Mouse (Mus musculus) small intestine, adult 2 months (tissue): ENCODE results near the gene Elmo1.

Experiments
- CTCF ChIP-seq: fragments of 200-500 bp; IDR thresholded peaks from 2 replicates; pipeline ENCODE4 v1.5.1; 2012; ENCODE audit warnings: low read depth, mild to moderate bottlenecking, control low read depth, inconsistent platforms, low read length, moderate library complexity, mixed read lengths; ENCODE audit not compliant: insufficient replicate concordance, insufficient read length; ENCODE audit errors: extremely low read depth
- POLR2A ChIP-seq: fragments of 200-500 bp; IDR thresholded peaks from 2 replicates; pipeline ENCODE4 v1.6.1; 2012; ENCODE audit warnings: low read depth, mild to moderate bottlenecking, control low read depth, inconsistent platforms, low read length, moderate library complexity

DNA sequence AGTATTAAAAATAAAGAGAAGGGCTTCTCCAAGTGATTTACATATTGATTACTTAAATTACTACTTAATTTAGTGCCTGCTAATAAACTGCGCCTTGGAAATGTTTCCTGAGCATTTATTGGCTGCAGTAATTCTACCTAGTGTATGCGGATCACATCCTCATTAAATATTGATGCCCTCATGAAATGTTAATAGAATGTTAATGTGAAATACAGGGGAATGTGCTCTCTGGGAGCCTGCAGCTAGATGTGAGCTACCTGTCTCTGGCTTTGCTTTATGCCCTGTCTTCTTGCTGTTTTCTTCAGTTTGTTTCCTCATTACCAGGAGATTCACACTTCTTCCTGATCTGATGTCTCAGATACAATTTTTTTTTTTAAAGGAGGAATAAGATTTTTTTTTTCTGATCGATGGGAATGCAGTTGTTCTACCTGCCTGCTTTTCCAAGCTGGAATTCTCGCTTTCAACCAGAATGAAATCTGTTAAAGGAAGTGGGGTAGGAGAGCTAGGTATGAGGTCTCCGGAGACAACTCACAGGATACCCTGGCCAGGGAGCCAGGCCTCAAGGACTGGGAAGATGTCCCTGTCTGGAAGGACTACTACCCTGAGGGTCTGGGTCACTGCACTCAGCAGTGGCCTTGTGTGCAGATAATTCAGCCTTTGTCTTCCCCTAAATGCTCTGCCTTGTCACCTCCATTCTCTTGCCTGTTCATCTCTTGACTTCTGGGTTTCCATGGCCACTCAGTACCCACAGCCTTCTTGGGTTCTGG, 279.8 kb downstream of the Elmo1 start:
- TF ChIP-seq POLR2A = no peak
- TF ChIP-seq CTCF = no peak
